Mouse (Mus musculus) midbrain, embryonic 12.5 days (tissue): Measurements from ENCODE around the gene Slc25a15. TPM values are rescaled to one million over a fixed set of nuclear protein-coding genes. Genes with fewer than 3 reads are reported as not detected.

Source experiments
- polyA plus RNA-seq: library from polyadenylated mRNA; unstranded; fragments of >200 nt; fragmentation: Nextera tagmentation; extraction: Ambion mirVana; gene quantifications from 2 replicates; pipeline ENCODE4 v1.2.1, GENCODE M21; 2016

The Slc25a15 gene
- polyA plus RNA-seq, 1 experiment from 2014 or later = 13.6 TPM

Other genes with a start within 250 kb of the Slc25a15 start
- 7.4 and 10.2 TPM in 2 replicates for gene Nek3, start 232.2 kb downstream of the Slc25a15 start, polyA plus RNA-seq
- 50.7 and 55.4 TPM in 2 replicates for gene Ckap2, start 212.8 kb downstream of the Slc25a15 start, polyA plus RNA-seq
- gene Vps36, start 205.8 kb downstream of the Slc25a15 start, polyA plus RNA-seq = 39.3 and 41.0 TPM in 2 replicates
- gene Thsd1, start 171.3 kb downstream of the Slc25a15 start, polyA plus RNA-seq = 8.2 and 9.2 TPM in 2 replicates
- gene Tpte, start 115.2 kb downstream of the Slc25a15 start, polyA plus RNA-seq = not detected in 2 replicates
- gene Mrps31, start 12.8 kb upstream of the Slc25a15 start, polyA plus RNA-seq = 38.5 and 43.8 TPM in 2 replicates